Mouse (Mus musculus) liver, embryonic 14.5 days (tissue): ENCODE data around the gene Dcps.

Experiments used
- CTCF ChIP-seq: IDR thresholded peaks from 2 replicates; pipeline ENCODE4 v1.5.1; 2016; ENCODE audit warnings: antibody characterized with exemption, low read depth, control low read depth
- EP300 ChIP-seq: IDR thresholded peaks from 2 replicates; pipeline ENCODE4 v1.6.1; 2016; ENCODE audit warnings: antibody characterized with exemption, low read depth

GRCm38 (mm10) chr9:35197625-35198024, 21.8 kb upstream of the Dcps start:
- no peak for TF ChIP-seq CTCF
- no peak for TF ChIP-seq EP300
